Mouse (Mus musculus) olfactory bulb, adult 2 months (tissue): Measurements from ENCODE around the gene Pptc7. TPM values are rescaled to one million over a fixed set of nuclear protein-coding genes. Genes with fewer than 3 reads are reported as not detected.

ENCODE experiments used
- H3K27ac ChIP-seq: fragments of 200-500 bp; 2 replicates; pipeline ENCODE4 v1.5.1; 2012; ENCODE audit warnings: low read depth, low read length; ENCODE audit not compliant: insufficient read depth
- H3K4me1 ChIP-seq: fragments of 200-500 bp; 2 replicates; pipeline ENCODE4 v1.6.1; 2012; ENCODE audit warnings: low read length; ENCODE audit not compliant: control insufficient read depth, insufficient read depth
- H3K4me3 ChIP-seq: fragments of 200-500 bp; 2 replicates; pipeline ENCODE4 v1.5.1; 2012; ENCODE audit warnings: mild to moderate bottlenecking, low read depth, low read length, moderate library complexity; ENCODE audit not compliant: insufficient read depth
- CTCF ChIP-seq: fragments of 200-500 bp; IDR thresholded peaks from 2 replicates; pipeline ENCODE4 v1.5.1; 2012; ENCODE audit warnings: low read depth, mild to moderate bottlenecking, low read length, moderate library complexity; ENCODE audit not compliant: insufficient read depth
- POLR2A ChIP-seq: fragments of 200-500 bp; IDR thresholded peaks from 2 replicates; pipeline ENCODE4 v1.6.1; 2012; ENCODE audit warnings: mild to moderate bottlenecking, low read depth, low read length, moderate library complexity; ENCODE audit not compliant: insufficient read depth
- WGBS: fragments of 180-500 bp; shearing (Covaris S2); methylation state at CpG from one replicate; pipeline ENCODE4 v1.1.7; 2018; 5-methylcytosine and 5-hydroxymethylcytosine counted together
- polyA plus RNA-seq: library from polyadenylated mRNA; stranded (reverse); fragments of >200 nt; gene quantifications from 2 replicates; pipeline ENCODE4 v1.2.4, GENCODE M21; 2012; ENCODE audit warnings: low replicate concordance; ENCODE audit not compliant: missing spikeins, insufficient read depth, insufficient read length

The Pptc7 gene
- polyA plus RNA-seq, 1 experiment = not detected

DNA sequence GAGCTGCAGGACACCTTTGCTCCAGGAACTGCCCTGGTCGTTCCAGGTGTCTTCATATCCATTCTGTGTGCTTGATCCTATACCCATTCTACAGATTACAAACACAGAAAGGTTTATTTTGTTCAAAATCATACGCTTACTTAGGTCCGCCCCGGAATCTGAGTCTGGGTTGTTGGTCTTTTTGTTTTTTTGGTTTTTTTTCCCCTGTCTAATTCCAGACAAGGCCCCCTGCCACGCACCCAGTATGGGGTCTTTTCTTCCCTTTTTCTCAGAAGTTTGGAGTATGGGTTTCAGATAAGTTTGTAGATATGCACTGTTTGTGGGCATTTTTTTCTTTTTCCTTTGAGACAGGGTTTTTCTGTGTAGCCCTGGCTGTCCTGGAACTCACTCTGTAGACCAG is 88.7 kb downstream of the Pptc7 start:
- 4% methylated on average over 5 of the region's 5 CpGs for whole genome bisulfite sequencing
- TF ChIP-seq CTCF = no peak
- no peak for TF ChIP-seq POLR2A
- Histone ChIP-seq H3K4me1 (peaks cover 2% of the 10 kb centered on the region; the same call in 1 of the 2 replicates), H3K4me3 (peak overlapping the region; percentile 92), H3K27ac (no peak overlapping the region)

Other genes starting within 250 kb of the Pptc7 start
- gene Cux2, start 234.3 kb upstream of the Pptc7 start, polyA plus RNA-seq = not detected in 2 replicates
- not detected in 2 replicates for gene Myl2, start 183.4 kb upstream of the Pptc7 start, polyA plus RNA-seq
- not detected in 2 replicates for gene Ccdc63, start 143.5 kb upstream of the Pptc7 start, polyA plus RNA-seq
- 674 and 1,250 TPM in 2 replicates for gene Ppp1cc, start 126.1 kb upstream of the Pptc7 start, polyA plus RNA-seq
- not detected in 2 replicates for gene Hvcn1, start 77.6 kb upstream of the Pptc7 start, polyA plus RNA-seq
- gene Tctn1, start 19.9 kb upstream of the Pptc7 start, polyA plus RNA-seq = not detected in 2 replicates
- gene Rad9b, start 69.9 kb downstream of the Pptc7 start, polyA plus RNA-seq = not detected in 2 replicates
- gene Vps29, start 70.0 kb downstream of the Pptc7 start, polyA plus RNA-seq = 225 TPM in 1 of 2 replicates, not detected in the other
- not detected in 2 replicates for gene Gpn3, start 87.5 kb downstream of the Pptc7 start, polyA plus RNA-seq
- gene Fam216a, start 88.0 kb downstream of the Pptc7 start, polyA plus RNA-seq = not detected in 2 replicates
- 430 TPM in 1 of 2 replicates, not detected in the other for gene Arpc3, start 107.5 kb downstream of the Pptc7 start, polyA plus RNA-seq
- not detected in 2 replicates for gene Anapc7, start 137.3 kb downstream of the Pptc7 start, polyA plus RNA-seq
- gene Atp2a2, start 217.9 kb downstream of the Pptc7 start, polyA plus RNA-seq = 113 and 352 TPM in 2 replicates